In the genomic region with DNA sequence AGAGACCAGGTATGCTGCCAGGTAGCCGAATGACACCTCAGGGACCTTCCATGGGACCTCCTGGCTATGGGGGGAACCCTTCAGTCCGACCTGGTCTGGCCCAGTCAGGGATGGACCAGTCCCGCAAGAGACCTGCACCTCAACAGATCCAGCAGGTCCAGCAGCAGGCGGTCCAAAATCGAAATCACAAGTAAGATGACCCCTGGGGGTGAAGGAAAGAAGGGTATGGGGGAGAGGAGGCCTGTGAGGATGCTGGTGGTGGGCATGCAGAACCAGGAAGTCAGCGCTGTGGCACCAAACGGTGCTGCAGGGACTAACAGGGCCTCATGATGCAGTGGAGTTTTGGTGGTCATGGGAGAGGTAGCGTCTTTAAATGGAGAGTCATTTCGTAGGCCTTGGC, we compare ENCODE assay signal across 9 mouse cellular contexts. TPM values are rescaled to one million over a fixed set of nuclear protein-coding genes. Genes with fewer than 3 reads are reported as not detected.
DNase-seq lines count a peak whose midpoint lies in the region; ATAC-seq lines count a peak whose summit lies in the region.
"Had no signal": no experiment of that assay in that cellular context is flagged by ENCODE, and none has a peak within 500 bp of the region (broad histone marks: within the 10 kb centered on the region; RNA-seq: fewer than 3 reads in every experiment).

No protein-coding gene starts in this region.

- no peaks in the 10 kb centered on the region; the same call in 1 of the 2 replicates for H3K27me3 ChIP-seq in lung, embryonic 16.5 days (ENCODE audit: control insufficient read depth, insufficient read depth, low read depth, low read length)
- H3K27me3 ChIP-seq in forebrain, embryonic 12.5 days, result peaks cover 6% of the 10 kb centered on the region; the same call in 1 of the 2 replicates
- H3K27me3 ChIP-seq in limb, embryonic 11.5 days (ENCODE audit: control insufficient read depth, insufficient read depth, low read length), result no peaks in the 10 kb centered on the region
- H3K27me3 ChIP-seq in splenic B cell, adult 2 months (ENCODE audit: control insufficient read depth, insufficient read depth, low read length, poor library complexity, severe bottlenecking), result no peaks in the 10 kb centered on the region

- no peak for DNase-seq in lung, postnatal 14 days
- no peak for DNase-seq in limb, embryonic 11.5 days (ENCODE audit: low spot score)
- DNase-seq in splenic B cell, adult 2 months (ENCODE audit: low read depth, low spot score), result peak; percentile 18
- DNase-seq in B cell, adult 2 months, result no peak
- no peak for DNase-seq in testis, postnatal 10 days (ENCODE audit: low spot score)
- DNase-seq in gastrocnemius, adult 18-20 months (ENCODE audit: low spot score), result no peak

- no peaks in the 10 kb centered on the region for H3K9me3 ChIP-seq in lung, embryonic 16.5 days (ENCODE audit: control insufficient read depth, low read length)
- no peaks in the 10 kb centered on the region for H3K9me3 ChIP-seq in forebrain, embryonic 12.5 days
- no peaks in the 10 kb centered on the region for H3K9me3 ChIP-seq in limb, embryonic 11.5 days (ENCODE audit: control insufficient read depth, low read length)

- peak overlapping the region; percentile 86 for H3K4me3 ChIP-seq in lung, embryonic 16.5 days (ENCODE audit: low read length)
- peak overlapping the region; percentile 86 for H3K4me3 ChIP-seq in forebrain, embryonic 12.5 days (replicated peaks)
- H3K4me3 ChIP-seq in limb, embryonic 11.5 days (ENCODE audit: low read depth, low read length), result peak overlapping the region; percentile 74

- H3K4me1 ChIP-seq in lung, embryonic 16.5 days (replicated peaks; ENCODE audit: control insufficient read depth, insufficient read depth, low read length), result peaks cover 24% of the 10 kb centered on the region
- peaks cover 30% of the 10 kb centered on the region for H3K4me1 ChIP-seq in forebrain, embryonic 12.5 days
- peaks cover 18% of the 10 kb centered on the region for H3K4me1 ChIP-seq in limb, embryonic 11.5 days (ENCODE audit: control insufficient read depth, insufficient read depth, low read length)

- peaks cover 24% of the 10 kb centered on the region for H3K36me3 ChIP-seq in lung, embryonic 16.5 days (ENCODE audit: control insufficient read depth, insufficient read depth, low read length)
- H3K36me3 ChIP-seq in forebrain, embryonic 12.5 days (replicated peaks), result peaks cover 42% of the 10 kb centered on the region
- peaks cover 20% of the 10 kb centered on the region for H3K36me3 ChIP-seq in limb, embryonic 11.5 days (ENCODE audit: control insufficient read depth, insufficient read depth, low read length)
- no peaks in the 10 kb centered on the region for H3K36me3 ChIP-seq in splenic B cell, adult 2 months (ENCODE audit: control insufficient read depth, insufficient read depth, low read length, poor library complexity, severe bottlenecking)

- H3K9ac ChIP-seq in lung, embryonic 16.5 days (ENCODE audit: low read length), result peak overlapping the region; percentile 98
- peak overlapping the region; percentile 90 for H3K9ac ChIP-seq in forebrain, embryonic 12.5 days
- H3K9ac ChIP-seq in limb, embryonic 11.5 days (ENCODE audit: low read length), result peak overlapping the region; percentile 97

- WGBS in lung, embryonic 16.5 days, result 63% methylated on average over 9 of the region's 9 CpGs
- 66% methylated on average over 9 of the region's 9 CpGs for WGBS in forebrain, embryonic 12.5 days
- WGBS in limb, embryonic 11.5 days, result 70% methylated on average over 9 of the region's 9 CpGs

- H3K4me2 ChIP-seq in lung, embryonic 16.5 days (ENCODE audit: low read depth, low read length), result peak overlapping the region; percentile 62
- H3K4me2 ChIP-seq in forebrain, embryonic 12.5 days, result peak overlapping the region; percentile 88
- peak overlapping the region; percentile 84 for H3K4me2 ChIP-seq in limb, embryonic 11.5 days (ENCODE audit: low read depth, severe bottlenecking)

- peak overlapping the region; percentile 97 for H3K27ac ChIP-seq in lung, embryonic 16.5 days (ENCODE audit: low read length)
- peak overlapping the region; percentile 95 for H3K27ac ChIP-seq in forebrain, embryonic 12.5 days
- H3K27ac ChIP-seq in limb, embryonic 11.5 days (replicated peaks; ENCODE audit: low read depth, low read length), result 0 out of 2 replicates have a peak overlapping the region, but pooled peaks have one; percentile 42

- ATAC-seq in lung, embryonic 16.5 days (ENCODE audit: low read depth), result no peak
- no peak for ATAC-seq in forebrain, embryonic 12.5 days (ENCODE audit: low FRiP score)
- no peak for ATAC-seq in limb, embryonic 11.5 days (ENCODE audit: insufficient number of reproducible peaks, low FRiP score, low TSS enrichment, low read depth)

RNA-seq across cellular contexts. Expression of gene Smarcd1, which starts 1.2 kb away (rescaled TPM):
- 31.1 and 34.5 TPM in 2 replicates for polyA plus RNA-seq in lung, embryonic 16.5 days (2015; fragmentation: Nextera tagmentation; extraction: Ambion mirVana)
- polyA plus RNA-seq in forebrain, embryonic 12.5 days (2016; fragmentation: Nextera tagmentation; extraction: Ambion mirVana), result 135 and 138 TPM in 2 replicates
- polyA plus RNA-seq in limb, embryonic 11.5 days (2014; fragmentation: Nextera tagmentation; extraction: Ambion mirVana), result 80.6 and 83.8 TPM in 2 replicates
- 1 to 10 TPM; 5.8 to 7.4 TPM for total RNA-seq in gastrocnemius, adult 18-20 months (2021)

RNA-seq across cellular contexts. Expression of gene Gm17349, which starts 2.2 kb away (rescaled TPM):
- polyA plus RNA-seq in lung, embryonic 16.5 days (2015; fragmentation: Nextera tagmentation; extraction: Ambion mirVana), result not detected in 2 replicates
- not detected in 2 replicates for polyA plus RNA-seq in forebrain, embryonic 12.5 days (2016; fragmentation: Nextera tagmentation; extraction: Ambion mirVana)
- polyA plus RNA-seq in limb, embryonic 11.5 days (2014; fragmentation: Nextera tagmentation; extraction: Ambion mirVana), result not detected in 2 replicates
- total RNA-seq in gastrocnemius, adult 18-20 months (2021), result not detected
- total RNA-seq: liver, adult 2 months had no signal

RNA-seq across cellular contexts. Expression of gene Gpd1, which starts 14.2 kb away (rescaled TPM):
- polyA plus RNA-seq in lung, embryonic 16.5 days (2015; fragmentation: Nextera tagmentation; extraction: Ambion mirVana), result 3.3 and 3.7 TPM in 2 replicates
- polyA plus RNA-seq in forebrain, embryonic 12.5 days (2016; fragmentation: Nextera tagmentation; extraction: Ambion mirVana), result 0.57 and 0.72 TPM in 2 replicates
- 0.07 and 0.27 TPM in 2 replicates for polyA plus RNA-seq in limb, embryonic 11.5 days (2014; fragmentation: Nextera tagmentation; extraction: Ambion mirVana)
- total RNA-seq in gastrocnemius, adult 18-20 months (2021), result 100 to 1,000 TPM; 366 to 449 TPM

RNA-seq across cellular contexts. Expression of gene Cox14, which starts 22.3 kb away (rescaled TPM):
- polyA plus RNA-seq in lung, embryonic 16.5 days (2015; fragmentation: Nextera tagmentation; extraction: Ambion mirVana), result 148 and 164 TPM in 2 replicates
- polyA plus RNA-seq in forebrain, embryonic 12.5 days (2016; fragmentation: Nextera tagmentation; extraction: Ambion mirVana), result 167 and 168 TPM in 2 replicates
- polyA plus RNA-seq in limb, embryonic 11.5 days (2014; fragmentation: Nextera tagmentation; extraction: Ambion mirVana), result 118 and 123 TPM in 2 replicates
- 100 to 1,000 TPM; 139 to 156 TPM for total RNA-seq in gastrocnemius, adult 18-20 months (2021)

RNA-seq across cellular contexts. Expression of gene Asic1, which starts 32.9 kb away (rescaled TPM):
- polyA plus RNA-seq in lung, embryonic 16.5 days (2015; fragmentation: Nextera tagmentation; extraction: Ambion mirVana), result 1.6 and 1.7 TPM in 2 replicates
- 14.7 and 18.2 TPM in 2 replicates for polyA plus RNA-seq in forebrain, embryonic 12.5 days (2016; fragmentation: Nextera tagmentation; extraction: Ambion mirVana)
- polyA plus RNA-seq in limb, embryonic 11.5 days (2014; fragmentation: Nextera tagmentation; extraction: Ambion mirVana), result 0.57 and 0.64 TPM in 2 replicates
- under 1 TPM in 1 of 2 experiments, not detected in 1; 0.11 TPM for total RNA-seq in gastrocnemius, adult 18-20 months (2021)
- total RNA-seq: liver, adult 2 months had no signal

Comparison
In these comparisons a context has a peak if more than half of its experiments do, and no peak if none do; other contexts are left out.
1. H3K27ac ChIP-seq: peak in every context shown above with its lines; median percentile 97 in lung, embryonic 16.5 days; 95 in forebrain, embryonic 12.5 days; 42 in limb, embryonic 11.5 days.